Mouse (Mus musculus): Measurements from ENCODE around the gene Hnrnpk.

DNA sequence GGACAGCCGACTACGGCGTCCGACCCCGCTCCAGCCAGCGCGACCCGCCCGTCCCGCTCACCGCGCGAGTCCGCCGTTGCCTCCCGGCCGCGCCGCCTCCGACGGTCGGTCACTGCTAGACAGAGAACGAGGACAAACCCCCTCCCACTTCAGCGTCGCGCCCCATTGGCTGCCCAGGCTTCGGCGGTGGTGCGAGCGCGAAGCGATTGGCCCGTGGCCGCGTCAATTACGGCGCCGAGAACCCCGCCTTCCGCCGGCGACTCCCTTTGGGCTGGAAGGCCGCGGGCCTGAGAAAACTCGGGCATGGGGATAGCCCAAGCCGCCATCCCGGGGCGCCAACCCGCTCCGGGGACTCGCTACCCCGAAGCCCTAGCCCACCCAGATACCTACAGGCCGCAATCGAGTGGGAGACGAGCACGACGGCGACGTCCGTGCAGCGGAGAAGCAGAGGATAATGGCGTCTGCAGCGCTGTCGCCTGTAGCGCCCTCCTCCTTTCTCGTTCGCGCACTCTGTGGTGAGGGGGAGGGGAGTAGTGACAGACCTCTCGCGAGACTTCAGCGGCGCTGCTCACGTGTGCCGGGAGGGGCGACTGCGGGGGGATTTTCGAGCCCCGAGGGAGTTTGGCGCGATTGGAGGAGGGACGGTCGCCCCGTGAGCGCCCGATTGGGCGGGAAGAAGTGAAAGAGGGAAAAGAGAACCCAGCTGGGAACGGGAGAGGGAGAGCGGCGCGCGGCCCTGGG, 970 bp downstream of the Hnrnpk start, which contains the start of gene Rmi1:
- peak; percentile 21; the same call in 1 of the 2 replicates for TF ChIP-seq CTCF (IDR thresholded peaks at IDR 0.05)
- peak; percentile 70 for TF ChIP-seq EP300 (IDR thresholded peaks at IDR 0.05; ENCODE audit: insufficient read depth, low read depth, low read length)
- peak; percentile 99 for TF ChIP-seq POLR2A (IDR thresholded peaks at IDR 0.05; ENCODE audit: insufficient read depth, low read depth, low read length)
